Mouse (Mus musculus): ENCODE results near the gene C7.
A peak's percentile ranks its signal among the peaks of the same experiment; 100 is the strongest.
"Not testable (repeated sequence)": the region's sequence is repeated elsewhere in the genome, so short reads cannot be mapped to it uniquely, and the experiment has no call there.

Gene C7

DNA sequence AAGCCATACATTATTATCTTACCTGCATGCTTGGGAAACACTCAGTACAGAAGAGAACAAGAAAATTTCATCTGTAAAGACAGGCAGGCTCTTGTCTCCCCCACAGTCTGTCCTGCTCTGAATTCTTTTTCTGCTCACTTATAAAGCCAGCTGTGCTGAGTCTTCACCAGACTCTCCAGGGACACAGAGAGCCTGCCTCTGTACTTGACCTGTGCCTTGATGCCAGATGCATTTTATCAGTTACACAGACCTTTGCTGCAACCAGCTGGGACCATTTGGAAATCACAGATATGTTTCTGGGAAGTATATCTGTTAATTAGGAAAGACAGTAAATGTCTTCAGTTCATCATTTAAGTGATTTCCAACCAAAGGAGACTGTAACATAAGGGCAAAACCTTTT is at the start of gene C7:
C7 (minus strand) TSS at position 106 of the 400 bp plus-strand sequence.
- DNase-seq (ENCODE audit: low spot score in 2 of 2), result no peak

GRCm38 (mm10) chr15:5112651-5113050 is 49.1 kb upstream of the C7 start:
- no peak for DNase-seq (ENCODE audit: low spot score in 2 of 2)

GRCm38 (mm10) chr15:5108655-5109040 is 45.1 kb upstream of the C7 start:
- no peak for DNase-seq (ENCODE audit: low spot score in 2 of 2)

- no peak for DNase-seq (ENCODE audit: low spot score in 2 of 2)
Measured at GRCm38 (mm10) chr15:5107686-5108654, 44.4 kb upstream of the C7 start, which contains the start of gene Card6. TSS of gene Card6 (minus strand) at chr15:5108539.

DNA sequence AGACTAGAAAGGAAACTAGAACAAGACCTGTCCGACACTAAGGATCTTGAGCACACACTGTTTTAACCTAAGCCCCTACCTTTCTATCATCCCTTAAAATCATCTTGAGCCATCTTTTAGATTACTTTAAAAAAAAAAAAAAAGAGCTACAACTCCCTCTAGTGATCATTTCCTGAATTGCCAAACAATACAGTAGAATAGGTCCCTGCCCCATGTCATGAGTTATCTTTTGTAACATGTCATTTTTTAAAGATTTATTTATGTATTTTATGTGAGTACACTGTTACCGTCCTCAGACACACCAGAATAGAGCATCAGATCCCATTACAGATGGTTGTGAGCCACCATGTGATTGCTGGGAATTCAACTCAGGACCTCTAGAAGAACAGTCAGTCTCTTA is 42.8 kb upstream of the C7 start:
- DNase-seq (ENCODE audit: low spot score in 2 of 2), result no peak

DNA sequence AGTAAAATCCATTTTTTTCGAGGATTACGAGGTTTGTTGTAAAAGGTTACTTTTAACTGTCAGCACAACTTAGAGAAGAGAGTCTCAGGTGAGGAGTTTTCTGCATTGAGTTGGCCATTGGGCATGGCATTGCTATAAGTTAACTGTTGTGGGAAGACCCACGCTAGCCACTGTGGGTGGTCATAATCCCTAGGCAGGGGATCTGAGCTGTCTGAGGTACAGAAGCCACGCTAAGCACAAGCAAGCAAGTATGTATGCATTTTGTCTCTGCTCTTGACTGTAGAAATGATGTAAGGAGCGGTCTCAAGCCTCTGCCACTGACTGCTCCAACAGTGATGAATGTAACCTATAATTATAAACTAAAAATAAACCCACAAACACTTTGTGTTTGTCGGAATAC is 42.4 kb upstream of the C7 start:
- DNase-seq (ENCODE audit: low spot score in 2 of 2), result no peak

DNA sequence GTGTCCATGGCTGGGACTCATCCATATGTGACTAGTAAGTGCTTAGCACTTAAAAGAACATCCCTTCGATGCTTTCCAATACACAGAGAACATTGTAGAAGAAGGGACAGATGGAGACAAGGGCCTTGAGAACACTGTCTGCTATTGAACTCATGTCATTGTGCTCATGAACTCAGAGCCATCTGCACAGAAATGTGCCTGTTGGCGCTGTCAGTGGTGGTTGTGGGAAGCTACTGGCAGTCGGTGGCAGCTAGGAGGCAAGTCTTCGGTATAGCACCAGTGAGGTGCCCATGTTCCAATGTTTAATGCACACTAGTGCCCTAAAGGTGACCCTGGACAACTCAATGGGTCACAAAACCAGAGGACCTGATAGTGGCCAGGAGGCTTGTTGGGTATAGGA is 38.8 kb upstream of the C7 start:
- DNase-seq (ENCODE audit: low spot score in 2 of 2), result no peak

DNA sequence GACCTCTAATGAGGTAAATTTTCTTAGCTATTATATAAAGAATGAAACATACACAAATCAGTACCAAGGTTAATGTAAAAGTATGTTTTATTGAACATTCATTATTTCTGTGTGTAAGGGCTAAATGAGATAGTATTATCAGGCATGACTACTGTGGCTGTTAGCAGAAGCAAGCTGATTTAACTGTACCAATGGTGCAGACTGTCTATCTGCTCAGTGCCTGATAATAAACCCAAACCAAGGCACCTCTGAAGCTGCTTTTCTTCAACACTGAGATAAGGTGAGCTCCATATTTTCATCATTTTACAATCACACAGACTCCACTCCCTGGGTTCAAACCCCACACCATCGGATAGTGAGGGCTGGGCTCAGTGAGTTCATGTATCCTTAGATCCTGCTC is 33.8 kb upstream of the C7 start:
- DNase-seq (ENCODE audit: low spot score in 2 of 2), result no peak

DNA sequence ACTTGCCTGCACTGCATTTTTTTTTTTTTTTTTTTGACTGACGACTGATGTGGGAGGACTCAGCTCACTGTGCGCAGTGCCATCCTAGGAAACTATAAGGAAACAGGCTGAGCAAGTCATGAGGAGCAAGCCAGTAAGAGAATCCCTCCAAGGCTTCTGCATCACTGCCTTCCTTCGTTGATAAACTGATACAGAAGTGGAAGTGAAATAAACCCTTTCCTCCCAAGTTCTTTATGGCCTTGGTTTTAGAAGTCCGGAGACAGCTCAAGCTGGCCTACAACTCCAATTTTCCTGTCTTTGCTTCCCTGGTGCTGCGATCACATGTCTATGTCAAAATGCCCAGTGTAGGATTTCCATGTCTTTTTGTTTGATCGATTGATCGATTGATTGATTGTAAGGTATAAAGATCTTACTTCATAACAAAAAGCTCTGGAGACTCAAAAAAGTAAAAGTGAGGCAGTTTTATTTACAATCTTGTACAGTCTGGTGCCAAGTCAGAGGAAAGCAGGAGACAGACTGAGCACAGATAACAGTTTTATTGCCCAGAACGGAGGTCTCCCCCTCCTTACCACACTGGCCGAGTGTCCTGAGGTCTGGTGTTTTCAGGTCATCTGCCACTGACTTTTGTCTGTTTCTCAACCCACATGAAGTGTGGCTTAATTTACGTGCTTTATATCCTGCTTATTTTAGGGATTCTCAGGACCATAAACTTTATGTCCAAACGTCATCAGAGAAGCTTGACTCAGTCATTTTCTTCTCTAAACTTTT is 32.2 kb upstream of the C7 start:
- DNase-seq (ENCODE audit: low spot score in 2 of 2), result no peak

DNA sequence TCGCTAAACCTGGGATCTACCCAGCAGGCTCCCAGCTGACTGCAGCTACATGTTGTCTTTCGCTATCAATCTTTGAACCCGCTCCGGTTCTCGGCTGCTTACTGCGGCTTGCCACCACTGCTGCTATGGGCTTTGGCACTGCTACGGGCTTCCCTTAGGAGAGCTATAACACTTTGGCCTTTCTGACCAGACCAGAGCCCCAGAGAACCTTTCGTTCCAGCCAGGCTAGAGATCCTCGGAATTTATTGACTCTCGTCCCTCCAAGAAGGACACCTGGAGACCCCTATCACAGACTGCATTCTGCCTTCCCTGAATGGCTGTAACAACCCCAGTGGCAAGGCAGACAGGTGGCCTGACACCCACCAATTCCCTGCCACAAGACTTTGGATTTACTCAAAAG is 26.6 kb upstream of the C7 start:
- no peak for DNase-seq (ENCODE audit: low spot score in 2 of 2)

DNA sequence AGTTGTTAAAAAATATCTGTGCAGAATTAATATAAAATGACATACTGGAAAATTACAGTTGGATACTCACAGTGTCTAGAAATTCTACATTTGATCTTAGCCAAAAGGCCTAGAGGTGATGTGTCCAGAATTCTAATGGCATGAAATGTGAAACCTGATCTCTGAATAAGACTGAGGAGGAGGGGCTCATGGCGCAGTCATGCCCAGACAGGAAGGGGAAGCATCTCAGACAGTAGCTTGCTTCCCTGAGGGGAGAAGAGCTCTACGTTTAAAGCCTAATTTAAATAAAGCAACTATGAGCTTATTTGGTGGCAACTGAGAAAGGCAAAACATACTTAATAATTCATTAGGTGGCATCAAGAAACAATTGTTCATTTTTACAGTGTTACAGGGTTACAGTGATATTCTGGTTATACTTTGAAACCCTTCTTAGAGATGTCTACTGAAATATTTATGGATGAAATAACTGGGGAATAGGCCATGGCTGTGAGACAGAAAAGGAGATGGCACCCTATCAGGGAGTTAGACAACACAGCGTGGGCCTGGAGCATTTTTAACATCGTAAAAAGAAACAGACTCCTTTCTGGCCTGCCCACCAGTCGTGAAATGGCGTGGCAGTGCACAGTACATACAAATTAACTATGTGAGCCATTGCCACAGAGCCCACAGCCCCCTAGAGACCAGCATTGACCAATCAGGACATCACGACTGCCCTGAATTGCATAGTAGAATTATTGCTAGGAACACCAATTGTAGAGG is 25.5 kb upstream of the C7 start:
- DNase-seq (ENCODE audit: low spot score in 2 of 2), result no peak

DNA sequence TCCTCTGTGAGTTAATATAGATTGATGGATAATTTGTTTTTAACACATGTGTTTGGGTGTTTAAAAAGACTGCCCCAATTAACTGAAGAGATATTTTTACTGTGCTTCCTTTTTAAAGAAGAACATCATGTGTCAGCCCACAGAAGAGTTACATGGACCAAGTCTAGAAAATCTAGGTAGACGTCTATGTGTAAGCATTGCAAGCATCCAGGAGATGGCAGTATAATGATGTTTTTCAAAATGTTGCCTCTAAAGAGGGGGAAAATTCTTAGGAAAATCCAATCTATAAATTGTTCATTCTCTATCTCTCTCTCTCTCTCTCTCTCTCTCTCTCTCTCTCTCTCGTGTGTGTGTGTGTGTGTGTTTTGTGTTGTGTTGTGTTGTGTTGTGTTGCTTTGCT is 22.6 kb upstream of the C7 start:
- DNase-seq (ENCODE audit: low spot score in 2 of 2), result no peak

GRCm38 (mm10) chr15:5081235-5081634 is 17.7 kb upstream of the C7 start:
- no peak for DNase-seq (ENCODE audit: low spot score in 2 of 2)

GRCm38 (mm10) chr15:5068801-5069518 is 5.4 kb upstream of the C7 start:
- peak; percentile 17 to 42 for DNase-seq (ENCODE audit: low spot score in 2 of 2)

DNA sequence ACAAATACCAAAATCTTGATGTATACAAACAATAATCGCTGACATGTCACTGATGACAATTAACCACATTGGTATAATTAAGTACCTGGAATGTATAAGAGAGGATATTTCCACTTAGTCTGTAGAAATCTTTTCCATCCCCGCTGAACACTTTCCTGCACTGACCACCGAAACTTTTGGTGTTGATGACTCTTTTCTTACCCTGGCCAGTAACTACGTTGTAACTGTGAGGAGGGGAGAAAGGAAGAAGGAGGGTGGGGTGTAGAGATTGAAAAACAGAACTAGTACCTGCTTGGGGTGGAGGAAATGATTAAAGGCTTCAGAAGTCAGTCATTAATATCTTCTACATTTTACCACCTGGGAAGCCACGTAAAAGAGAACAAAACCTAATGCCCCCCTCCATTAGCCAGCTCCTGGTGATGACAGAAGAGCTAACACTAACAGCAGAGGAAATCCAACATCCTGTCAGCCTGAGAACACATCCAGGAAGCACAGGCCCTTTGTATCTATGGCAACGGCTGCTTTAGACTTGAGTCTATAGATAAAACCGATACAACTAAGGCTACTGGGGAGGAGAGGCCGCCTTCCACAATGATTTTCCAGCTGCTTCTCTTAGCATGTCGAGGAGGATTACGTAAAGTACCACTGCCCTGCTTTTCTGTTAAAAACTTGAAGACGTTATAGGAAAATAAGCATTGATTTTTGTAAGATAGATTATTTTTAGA is 17.8 kb downstream of the C7 start:
- no peak for DNase-seq (ENCODE audit: low spot score in 2 of 2)

DNA sequence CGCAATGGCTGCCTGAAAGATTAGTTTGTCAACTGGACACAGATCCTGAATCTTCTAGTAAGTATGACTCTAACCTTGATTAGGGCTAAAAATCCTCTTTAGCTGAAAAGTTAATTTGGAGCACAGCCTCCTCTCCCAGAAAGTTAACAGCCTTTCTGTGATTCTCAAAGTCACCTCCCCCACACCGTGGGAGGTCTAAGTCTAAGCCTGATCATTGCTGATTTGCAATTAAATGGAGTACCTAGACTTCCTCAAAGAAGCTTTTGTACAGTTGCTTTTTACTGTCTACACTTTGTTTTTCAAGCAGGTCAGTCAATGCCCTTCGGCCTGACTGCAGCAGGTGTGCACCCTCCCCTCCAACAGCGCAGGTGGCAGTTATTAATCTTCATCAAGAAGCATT is 34.3 kb downstream of the C7 start:
- no peak for DNase-seq (ENCODE audit: low spot score in 2 of 2)

DNA sequence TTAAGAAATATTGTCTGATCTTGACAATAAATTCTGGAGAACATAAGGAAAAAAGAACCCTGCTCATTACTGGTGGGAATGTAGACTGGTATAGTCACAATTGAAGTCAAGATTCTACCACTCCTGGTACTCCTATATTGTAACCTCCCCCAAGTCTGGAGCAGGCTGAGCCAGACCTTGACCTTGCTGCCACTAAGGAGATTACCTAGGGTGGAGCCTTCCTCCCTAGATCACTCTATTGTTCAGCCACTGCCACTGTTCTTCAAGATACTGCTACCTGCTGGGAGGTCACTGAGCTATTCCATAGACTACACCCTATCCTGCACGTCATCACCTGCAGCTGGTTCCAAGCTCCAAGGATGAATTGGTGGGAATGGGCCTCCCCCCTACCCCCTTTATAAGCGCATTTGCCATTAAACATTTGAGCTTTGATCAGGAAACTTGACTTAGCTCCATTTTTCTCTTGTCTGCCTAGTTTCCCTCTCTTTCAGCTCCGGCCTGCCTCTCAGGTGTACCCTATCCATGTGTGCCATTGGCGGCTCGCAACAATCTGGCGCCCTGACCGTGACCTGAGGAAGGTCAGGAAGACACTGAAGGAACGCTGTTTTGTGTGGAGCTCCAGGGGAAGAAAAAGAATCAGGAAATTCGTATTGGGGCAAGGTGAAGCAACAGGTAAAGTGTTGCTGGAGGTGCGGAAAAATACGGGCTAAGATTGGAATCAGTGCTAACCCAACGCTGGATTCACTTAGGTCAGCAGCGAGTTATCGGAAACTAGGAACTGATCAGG is 39.9 kb downstream of the C7 start:
- not testable (repeated sequence) for DNase-seq (ENCODE audit: low spot score in 2 of 2)

- DNase-seq (ENCODE audit: low spot score in 2 of 2), result peak; percentile 10 to 41
Measured at GRCm38 (mm10) chr15:5009644-5010107, 53.9 kb downstream of the C7 start.

- no peak for DNase-seq (ENCODE audit: low spot score in 2 of 2)
Measured at GRCm38 (mm10) chr15:5003503-5004196, 59.9 kb downstream of the C7 start.

Measured in urinary bladder, adult 18-20 months (tissue).